Mouse (Mus musculus): ENCODE data around the gene Frk. TPM values are rescaled to one million over a fixed set of nuclear protein-coding genes. Genes with fewer than 3 reads are reported as not detected.
"Not testable (repeated sequence)": the region's sequence is repeated elsewhere in the genome, so short reads cannot be mapped to it uniquely, and the experiment has no call there.

Frk gene
- total RNA-seq, 1 experiment from 2014 or later: 8.5 TPM

DNA sequence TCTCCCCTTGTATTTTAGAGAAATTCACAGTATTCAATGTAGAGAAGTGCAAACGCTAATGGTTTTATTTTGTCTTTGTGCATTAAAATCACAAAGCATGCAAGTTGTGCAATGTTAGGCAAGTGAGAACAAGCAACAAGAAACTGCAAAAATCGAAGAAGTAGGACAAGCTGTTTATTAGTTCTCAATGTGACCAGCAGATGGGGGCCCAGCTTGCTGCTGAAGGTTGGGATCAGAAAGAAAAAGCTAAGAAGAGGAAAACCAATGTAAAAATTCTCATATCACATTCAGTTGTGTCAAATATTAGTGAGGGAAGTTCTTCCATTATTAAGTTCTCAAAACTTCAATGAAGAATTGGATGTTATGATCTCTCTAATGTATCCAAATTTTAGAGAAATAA lies 134.0 kb downstream of the Frk start:
- DNase-seq: peak; percentile 44

DNA sequence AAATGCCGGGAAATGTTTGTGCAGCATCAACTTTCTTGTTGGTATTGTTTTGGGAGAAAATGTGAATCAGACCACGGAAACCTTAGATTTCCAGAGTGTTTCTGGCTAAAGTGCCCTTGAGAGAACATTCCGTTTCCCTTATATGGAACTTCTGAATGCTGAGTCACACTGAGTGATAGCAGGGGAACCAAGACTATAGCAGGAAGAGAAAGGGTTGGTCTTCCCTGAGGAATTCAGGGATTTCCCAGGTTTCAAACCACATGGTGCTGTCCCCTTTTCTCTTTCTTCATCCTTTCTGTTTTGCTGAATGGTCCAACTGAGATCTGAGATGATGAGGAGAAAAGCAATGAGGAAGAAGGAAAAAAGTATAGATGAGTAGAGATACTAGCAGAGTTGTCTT lies 135.3 kb downstream of the Frk start:
- DNase-seq: no peak

DNA sequence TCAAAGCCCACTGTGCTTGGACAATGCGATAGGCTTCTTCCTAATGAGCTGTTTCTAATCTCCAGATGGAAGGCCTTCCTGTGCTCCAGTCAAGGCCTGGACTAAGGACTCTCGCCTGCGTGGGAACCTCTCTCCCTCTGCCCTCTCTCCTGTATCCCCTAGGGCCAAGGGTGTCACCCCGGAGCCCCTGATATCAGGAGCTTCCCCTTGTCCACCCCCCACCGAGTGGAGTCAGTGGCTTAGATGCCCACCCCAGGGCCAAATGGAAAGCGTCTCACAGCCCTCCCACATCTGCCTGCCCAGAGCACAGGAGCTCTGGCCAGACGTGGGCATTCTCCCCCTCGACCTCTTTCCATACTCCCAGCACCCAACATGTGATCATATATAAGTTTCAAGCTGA lies 137.3 kb downstream of the Frk start:
- DNase-seq: not testable (repeated sequence)

DNA sequence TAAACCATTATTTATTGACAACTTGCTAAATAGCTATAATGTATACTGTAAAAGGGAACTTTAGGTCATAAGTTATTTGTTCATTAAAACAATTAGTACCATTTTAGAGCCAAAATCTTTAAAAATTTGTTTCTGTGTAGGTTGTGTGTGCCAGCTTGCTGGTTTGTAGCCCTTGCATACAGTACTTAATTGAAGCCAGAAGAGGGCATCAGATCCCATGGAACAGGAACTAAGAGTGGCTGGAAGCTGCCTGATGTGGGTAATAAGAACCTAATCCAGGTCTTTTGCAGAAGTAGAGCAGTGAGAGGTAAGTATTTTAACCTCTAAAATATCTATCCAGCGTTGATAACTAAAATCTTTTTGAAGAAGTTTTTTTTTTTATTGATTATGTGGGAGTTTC lies 155.0 kb downstream of the Frk start:
- DNase-seq: no peak

Other genes starting within 250 kb of the Frk start
- 52.2 and 54.2 TPM in 2 replicates for gene Tspyl1, start 201.2 kb upstream of the Frk start, total RNA-seq (2021)
- 12.5 and 16.1 TPM in 2 replicates for gene Tspyl4, start 186.0 kb upstream of the Frk start, total RNA-seq (2021)
- gene Col10a1, start 93.4 kb upstream of the Frk start, total RNA-seq (2021): 0.19 and 0.30 TPM in 2 replicates
- 17.5 and 20.2 TPM in 2 replicates for gene Nt5dc1, start 64.8 kb upstream of the Frk start, total RNA-seq (2021)

Data from adrenal gland, postnatal 14 days (tissue).